Mouse (Mus musculus) embryonic facial prominence, embryonic 11.5 days (tissue): ENCODE measurements around the gene Map3k20. TPM values are rescaled to one million over a fixed set of nuclear protein-coding genes. Genes with fewer than 3 reads are reported as not detected.

Source experiments
- ATAC-seq: fragments of 200-750 bp; cut with Nextera tagmentation; replicated peaks from 2 replicates; pipeline ENCODE4 v1.8.0; 2017; ENCODE audit warnings: low read depth; ENCODE audit not compliant: insufficient number of reproducible peaks, low FRiP score, low TSS enrichment
- DNase-seq: peaks from one replicate; pipeline ENCODE4 v3.0.0-alpha.2; 2015; ENCODE audit warnings: low spot score
- H3K27ac ChIP-seq: fragments of 300-500 bp; sonication (generic); replicated peaks from 2 replicates; pipeline ENCODE4 v1.5.1; 2014; ENCODE audit warnings: mild to moderate bottlenecking, low read depth, low read length, control low read depth
- H3K27me3 ChIP-seq: fragments of 300-500 bp; sonication (generic); 2 replicates; pipeline ENCODE4 v1.6.1; 2014; ENCODE audit warnings: mild to moderate bottlenecking, low read length, moderate library complexity, mixed read lengths; ENCODE audit not compliant: control insufficient read depth, insufficient read depth
- H3K36me3 ChIP-seq: fragments of 300-500 bp; sonication (generic); replicated peaks from 2 replicates; pipeline ENCODE4 v1.6.1; 2014; ENCODE audit warnings: low read depth, mild to moderate bottlenecking, low read length, moderate library complexity, mixed read lengths; ENCODE audit not compliant: control insufficient read depth, insufficient read depth
- H3K4me1 ChIP-seq: fragments of 300-500 bp; sonication (generic); 2 replicates; pipeline ENCODE4 v1.6.1; 2014; ENCODE audit warnings: low read length, mixed read lengths; ENCODE audit not compliant: control insufficient read depth, insufficient read depth
- H3K4me2 ChIP-seq: fragments of 300-500 bp; sonication (generic); 2 replicates; pipeline ENCODE4 v1.6.1; 2014; ENCODE audit warnings: low read depth, mild to moderate bottlenecking, control low read depth, low read length, moderate library complexity
- H3K4me3 ChIP-seq: fragments of 300-500 bp; sonication (generic); 2 replicates; pipeline ENCODE4 v1.5.1; 2014; ENCODE audit warnings: low read depth, low read length, control low read depth
- H3K9ac ChIP-seq: fragments of 300-500 bp; sonication (generic); replicated peaks from 2 replicates; pipeline ENCODE4 v1.6.1; 2014; ENCODE audit warnings: mild to moderate bottlenecking, control low read depth, low read length
- H3K9me3 ChIP-seq: fragments of 300-500 bp; sonication (generic); replicated peaks from 2 replicates; pipeline ENCODE4 v1.6.1; 2016; ENCODE audit warnings: mild to moderate bottlenecking, low read length, inconsistent platforms, mixed read lengths; ENCODE audit not compliant: control insufficient read depth
- WGBS: fragments of 180-500 bp; shearing (Covaris S2); extraction: QIAGEN DNeasy Blood & Tissue Kit; methylation state at CpG from one replicate; pipeline ENCODE4 v1.1.7; 2014; 5-methylcytosine and 5-hydroxymethylcytosine counted together
- polyA plus RNA-seq: library from polyadenylated mRNA; unstranded; fragments of >200 nt; fragmentation: Nextera tagmentation; extraction: Ambion mirVana; gene quantifications from 2 replicates; pipeline ENCODE4 v1.2.1, GENCODE M21; 2014

Map3k20 gene
- polyA plus RNA-seq, 1 experiment from 2014 or later: 8.8 TPM

DNA sequence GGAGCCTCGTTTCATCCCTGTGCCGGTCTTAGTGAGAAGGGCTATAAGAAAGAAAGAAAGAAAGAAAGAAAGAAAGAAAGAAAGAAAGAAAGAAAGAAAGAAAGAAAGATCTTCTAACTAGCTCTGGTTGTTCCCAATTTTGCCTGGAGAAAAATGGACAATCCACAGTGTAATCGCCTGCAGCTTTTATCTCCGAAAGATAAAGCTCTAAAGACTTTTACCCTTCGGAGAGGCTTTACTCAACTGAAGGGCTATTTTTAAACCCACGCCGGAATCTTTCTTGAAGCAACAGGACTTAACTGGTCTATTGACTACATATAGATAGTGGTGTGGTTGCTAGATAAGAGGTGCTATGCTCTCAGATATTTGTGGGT lies 190.0 kb downstream of the Map3k20 start:
- Histone ChIP-seq H3K36me3 (no peaks in the 10 kb centered on the region; the same call in 1 of the 2 replicates), H3K9me3 (no peaks in the 10 kb centered on the region), H3K4me2 (peak overlapping the region; percentile 68), H3K9ac (peak overlapping the region; percentile 91), H3K27ac (peak overlapping the region; percentile 60), H3K4me1 (no peaks in the 10 kb centered on the region), H3K27me3 (no peaks in the 10 kb centered on the region), H3K4me3 (peak overlapping the region; percentile 84)
- ATAC-seq (no peak), DNase-seq (no peak)
- WGBS: 1% methylated on average over 7 of the region's 7 CpGs

DNA sequence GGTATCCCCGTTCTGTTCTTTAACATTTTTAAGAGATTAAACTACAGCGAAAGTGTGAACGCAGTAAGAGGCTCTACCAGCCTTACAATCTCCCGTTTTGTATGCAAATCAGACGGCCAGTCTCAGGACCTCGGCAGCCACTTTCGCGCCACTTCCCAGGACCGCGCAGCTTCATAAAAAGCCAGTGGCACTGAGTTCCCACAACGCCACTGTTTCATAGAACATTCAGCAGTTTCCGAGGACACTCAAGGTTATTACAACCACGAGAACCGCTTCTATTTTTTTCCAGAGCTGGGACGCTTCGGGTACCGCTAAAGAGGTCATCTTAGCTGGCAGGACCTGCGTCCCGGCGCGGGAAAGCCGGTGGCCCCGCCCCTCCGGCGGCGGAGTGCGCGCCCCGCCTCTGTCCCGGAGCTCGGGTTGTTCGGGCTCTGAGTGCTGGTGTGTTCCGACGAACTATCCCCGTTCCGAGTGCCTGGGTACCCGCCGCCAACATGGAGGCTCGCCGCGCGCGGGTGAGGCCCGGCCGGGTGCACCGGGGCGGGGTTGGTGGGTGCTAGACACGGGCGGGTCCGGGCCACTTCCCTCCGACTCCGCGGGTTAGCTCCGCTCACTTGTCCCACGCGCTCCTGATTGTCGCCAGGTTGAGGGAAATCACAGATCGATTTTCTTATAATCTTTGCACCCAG lies 190.5 kb downstream of the Map3k20 start, which contains the start of gene Cdca7:
Gene Cdca7 (plus strand): TSS at position 363 of the 689 bp plus-strand sequence.
- no peaks in the 10 kb centered on the region for H3K4me1 ChIP-seq
- peak; percentile 86 for ATAC-seq

DNA sequence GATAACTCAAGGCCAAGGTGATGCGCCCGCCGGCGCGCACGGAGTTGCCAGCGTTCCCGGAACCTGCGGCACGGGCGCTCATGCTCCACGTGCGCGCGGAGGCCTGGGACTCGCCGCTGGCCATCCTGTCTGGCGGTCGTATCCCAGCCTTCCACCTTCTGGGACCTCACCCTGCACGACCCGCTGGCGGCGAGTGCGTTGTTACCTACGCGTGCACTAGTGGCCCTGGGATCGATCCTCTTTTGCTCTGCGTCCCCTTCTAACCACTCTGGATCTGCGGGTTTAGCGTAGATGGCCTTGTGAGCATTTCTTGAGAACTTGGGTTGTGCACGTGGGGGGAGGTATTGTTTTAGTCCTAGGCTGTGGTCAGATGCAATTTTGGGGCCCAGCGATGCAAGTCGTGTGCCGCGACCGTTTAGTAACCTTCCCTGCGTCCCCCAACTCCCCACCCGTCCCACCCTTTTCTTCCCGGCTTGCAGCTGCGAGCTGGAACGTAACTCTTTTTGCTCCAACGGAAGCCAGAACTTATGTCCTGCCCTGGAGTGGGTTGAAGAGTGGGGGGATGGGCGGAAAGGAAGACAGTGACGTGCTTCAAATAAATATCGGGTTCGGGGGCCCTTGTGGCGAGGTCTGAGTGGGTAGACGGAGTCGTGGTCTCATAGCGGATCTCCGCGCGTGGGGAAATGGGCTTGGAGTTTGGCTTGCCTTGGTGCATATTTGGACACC lies 191.2 kb downstream of the Map3k20 start:
- Histone ChIP-seq H3K4me1 (no peaks in the 10 kb centered on the region), H3K27me3 (no peaks in the 10 kb centered on the region), H3K4me2 (peak overlapping the region; percentile 68), H3K4me3 (peak overlapping the region; percentile 84), H3K9ac (peak overlapping the region; percentile 91), H3K27ac (peak overlapping the region; percentile 60), H3K36me3 (no peaks in the 10 kb centered on the region; the same call in 1 of the 2 replicates), H3K9me3 (no peaks in the 10 kb centered on the region)
- ATAC-seq (peak; percentile 54), DNase-seq (peak; percentile 73)
- under 1% methylated on average over 52 of the region's 53 CpGs for WGBS

More for the DNA sequence above, 190.5 kb downstream of the Map3k20 start, which contains the start of gene Cdca7:
- Histone ChIP-seq H3K9ac (peak within 1 kb of the TSS; percentile 91), H3K36me3 (no peaks in the 10 kb centered on the region; the same call in 1 of the 2 replicates), H3K9me3 (no peaks in the 10 kb centered on the region), H3K27me3 (no peaks in the 10 kb centered on the region), H3K4me3 (peak within 1 kb of the TSS; percentile 84), H3K4me2 (peak within 1 kb of the TSS; percentile 68), H3K27ac (peak within 1 kb of the TSS; percentile 60)
- DNase-seq: peak; percentile 89
- WGBS: under 1% methylated on average over 58 of the region's 58 CpGs

DNA sequence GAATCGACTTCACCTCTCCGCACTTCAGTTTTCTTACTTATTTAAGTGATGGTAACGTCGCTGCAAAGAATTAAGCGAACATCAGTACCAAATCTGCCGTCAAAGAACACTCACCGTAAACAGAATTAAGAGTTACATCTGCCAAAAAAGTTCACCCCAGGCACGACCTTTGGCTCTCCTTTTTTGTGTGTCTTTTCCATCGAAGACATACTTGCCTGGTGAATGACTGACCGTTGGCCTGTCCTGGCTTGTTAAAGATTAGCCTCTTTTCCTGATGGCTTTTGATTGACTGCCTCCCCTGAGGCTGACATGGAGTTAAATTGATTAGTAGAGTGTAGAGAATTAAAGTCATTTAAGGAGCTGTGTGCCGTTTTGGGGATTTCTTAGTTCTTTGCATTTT lies 191.8 kb downstream of the Map3k20 start:
- under 1% methylated on average over 11 of the region's 11 CpGs for WGBS
- no peak for ATAC-seq
- no peak for DNase-seq
- Histone ChIP-seq H3K27me3 (no peaks in the 10 kb centered on the region), H3K4me1 (no peaks in the 10 kb centered on the region), H3K9me3 (no peaks in the 10 kb centered on the region), H3K4me2 (peak overlapping the region; percentile 68), H3K4me3 (peak overlapping the region; percentile 84), H3K36me3 (peaks cover 4% of the 10 kb centered on the region; the same call in 1 of the 2 replicates), H3K9ac (peak overlapping the region; percentile 91), H3K27ac (no peak overlapping the region)

- no peaks in the 10 kb centered on the region for H3K27me3 ChIP-seq
- H3K9me3 ChIP-seq: no peaks in the 10 kb centered on the region
- no peak overlapping the region for H3K9ac ChIP-seq
- ATAC-seq (no peak), DNase-seq (no peak)
- peaks cover 5% of the 10 kb centered on the region; the same call in 1 of the 2 replicates for H3K36me3 ChIP-seq
- peak overlapping the region; percentile 68 for H3K4me2 ChIP-seq
- no peak overlapping the region for H3K27ac ChIP-seq
- WGBS: 78% methylated on average over 4 of the region's 4 CpGs
- H3K4me1 ChIP-seq: no peaks in the 10 kb centered on the region
- peak overlapping the region; percentile 84; the same call in 1 of the 2 replicates for H3K4me3 ChIP-seq
Observed at GRCm38 (mm10) chr2:72478176-72478575, 192.7 kb downstream of the Map3k20 start.

- H3K4me3 ChIP-seq: no peak overlapping the region
- H3K9ac ChIP-seq: no peak overlapping the region
- H3K27ac ChIP-seq: no peak overlapping the region
- peaks cover 9% of the 10 kb centered on the region for H3K36me3 ChIP-seq
- ATAC-seq (no peak), DNase-seq (no peak)
- no peak overlapping the region for H3K4me2 ChIP-seq
- WGBS: 78% methylated on average over 13 of the region's 13 CpGs
- H3K9me3 ChIP-seq: no peaks in the 10 kb centered on the region
- H3K4me1 ChIP-seq: no peaks in the 10 kb centered on the region
- H3K27me3 ChIP-seq: no peaks in the 10 kb centered on the region
Observed at GRCm38 (mm10) chr2:72478921-72479320, 193.5 kb downstream of the Map3k20 start.

DNA sequence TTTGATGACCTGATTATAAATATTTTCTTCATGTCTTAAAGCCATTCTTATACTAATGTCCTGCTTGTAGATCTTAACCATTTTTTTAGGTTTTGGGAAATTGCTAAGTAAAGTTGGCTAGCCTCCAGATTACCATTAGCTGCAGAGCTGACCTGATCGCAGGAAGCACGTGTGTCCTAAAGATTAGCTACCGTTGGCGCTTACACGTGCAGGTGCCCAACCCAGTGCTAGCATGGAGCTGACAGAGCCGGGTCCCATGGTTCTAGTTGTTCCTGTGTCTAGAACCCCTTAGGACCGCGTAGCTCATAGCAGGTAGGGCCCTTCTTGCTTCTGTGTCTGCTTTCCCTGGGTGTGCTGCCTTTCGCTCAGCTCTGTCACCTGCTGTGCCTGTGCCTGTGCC lies 194.4 kb downstream of the Map3k20 start:
- H3K36me3 ChIP-seq: peaks cover 9% of the 10 kb centered on the region
- 95% methylated on average over 9 of the region's 9 CpGs for WGBS
- no peaks in the 10 kb centered on the region for H3K4me1 ChIP-seq
- no peak overlapping the region for H3K27ac ChIP-seq
- no peak overlapping the region for H3K9ac ChIP-seq
- H3K4me2 ChIP-seq: no peak overlapping the region
- H3K9me3 ChIP-seq: no peaks in the 10 kb centered on the region
- no peak for ATAC-seq
- DNase-seq: no peak
- H3K4me3 ChIP-seq: no peak overlapping the region
- H3K27me3 ChIP-seq: no peaks in the 10 kb centered on the region

DNA sequence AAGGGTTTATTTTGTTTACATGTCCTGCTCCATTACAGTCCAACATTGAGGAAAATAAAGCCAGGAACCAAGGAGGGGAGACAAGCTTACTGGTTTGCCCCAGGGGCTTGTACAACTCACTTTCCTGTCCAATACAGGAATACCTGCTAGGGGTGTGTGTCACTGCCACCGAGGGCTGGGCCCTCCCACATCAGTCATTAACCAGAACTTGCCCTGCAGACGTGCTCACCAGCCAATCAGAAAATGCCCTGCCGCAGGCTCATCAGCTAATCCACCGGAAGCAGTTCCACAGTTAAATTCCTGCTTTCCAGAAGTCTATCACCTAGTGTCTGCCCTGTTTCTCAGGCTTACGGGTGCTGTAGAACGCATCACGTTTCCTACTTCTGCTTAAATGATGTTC lies 206.2 kb downstream of the Map3k20 start:
- no peaks in the 10 kb centered on the region for H3K9me3 ChIP-seq
- DNase-seq: no peak
- WGBS: 47% methylated on average over 7 of the region's 7 CpGs

More for the DNA sequence above, 206.2 kb downstream of the Map3k20 start:
- no peak overlapping the region for H3K4me2 ChIP-seq
- H3K4me1 ChIP-seq: no peaks in the 10 kb centered on the region
- ATAC-seq: no peak
- no peaks in the 10 kb centered on the region for H3K27me3 ChIP-seq
- no peak overlapping the region for H3K4me3 ChIP-seq
- H3K9ac ChIP-seq: no peak overlapping the region
- no peaks in the 10 kb centered on the region for H3K36me3 ChIP-seq
- no peak overlapping the region for H3K27ac ChIP-seq
